8 mouse cellular contexts compared by ENCODE assay signal in the genomic region with DNA sequence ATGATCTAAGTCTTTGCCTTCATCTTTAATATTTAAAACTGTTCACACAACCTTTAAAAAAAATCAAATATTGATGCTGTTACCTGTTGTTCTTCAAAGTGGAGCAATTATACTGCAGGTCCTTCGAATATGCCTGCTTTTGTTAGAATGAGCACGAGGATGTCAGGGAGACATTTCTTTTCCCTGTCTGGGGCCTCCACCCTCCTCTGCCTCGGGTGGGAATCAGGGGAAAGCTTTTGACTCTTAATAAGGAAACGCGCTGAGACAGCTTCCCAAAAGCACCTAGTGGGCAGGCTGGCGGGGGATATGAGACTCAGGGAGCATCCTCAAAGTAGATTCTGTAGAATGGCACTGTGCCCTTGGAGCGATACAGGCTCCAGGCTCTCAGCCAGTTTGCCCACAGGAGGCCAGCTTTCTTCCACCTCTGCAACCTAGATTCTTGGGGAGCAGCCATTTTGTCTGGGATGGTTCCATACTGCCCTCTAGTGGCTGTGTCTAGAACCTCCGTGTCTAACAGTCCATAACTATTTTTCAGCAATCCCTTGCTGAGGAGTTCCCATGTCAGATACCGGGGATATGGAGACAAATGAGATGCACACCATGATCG.
DNase-seq lines count a peak whose midpoint lies in the region; ATAC-seq and TF ChIP-seq lines count a peak whose summit lies in the region.

No protein-coding gene starts in this region.

- H3K4me1 ChIP-seq in kidney, embryonic 16.5 days (ENCODE audit: insufficient read depth, low read length) = no peaks in the 10 kb centered on the region
- H3K4me1 ChIP-seq in midbrain, postnatal 0 days (ENCODE audit: insufficient read depth, low read length) = no peaks in the 10 kb centered on the region

- no peak overlapping the region for H3K4me2 ChIP-seq in kidney, embryonic 16.5 days (replicated peaks; ENCODE audit: low read depth, low read length)
- H3K4me2 ChIP-seq in midbrain, postnatal 0 days (ENCODE audit: low read depth, low read length, poor library complexity, severe bottlenecking) = peak overlapping the region; percentile 18; the same call in 1 of the 2 replicates

- ATAC-seq in kidney, embryonic 16.5 days (ENCODE audit: low FRiP score, low TSS enrichment) = no peak
- peak; percentile 93 for ATAC-seq in common myeloid progenitor, adult 5-6 weeks (replicated peaks; ENCODE audit: low read depth, poor library complexity, severe bottlenecking)
- ATAC-seq in midbrain, postnatal 0 days (ENCODE audit: low FRiP score) = peak; percentile 44

- intact Hi-C loops in left cerebral cortex, postnatal 36 days (cut with DNase I) = loop anchor here (5.0 kb wide), 1 partner anchor 329 kb away; no protein-coding TSS in a partner anchor

- H3K36me3 ChIP-seq in kidney, embryonic 16.5 days (ENCODE audit: insufficient read depth, low read length) = no peaks in the 10 kb centered on the region
- H3K36me3 ChIP-seq in midbrain, postnatal 0 days (ENCODE audit: insufficient read depth, low read length) = no peaks in the 10 kb centered on the region

- WGBS in kidney, embryonic 16.5 days = 46% methylated on average over 10 of the region's 10 CpGs
- 21% methylated on average over 10 of the region's 10 CpGs for WGBS in midbrain, postnatal 0 days

- no peak overlapping the region for H3K9ac ChIP-seq in kidney, embryonic 16.5 days (replicated peaks; ENCODE audit: low read length)
- H3K9ac ChIP-seq in midbrain, postnatal 0 days (replicated peaks; ENCODE audit: low read length, poor library complexity, severe bottlenecking) = no peak overlapping the region

- no peak overlapping the region for H3K27ac ChIP-seq in kidney, embryonic 16.5 days (ENCODE audit: low read length)
- 0 out of 2 replicates have a peak overlapping the region, but pooled peaks have one; percentile 18 for H3K27ac ChIP-seq in midbrain, postnatal 0 days (ENCODE audit: low read depth, low read length)

- peak; percentile 4 for DNase-seq in kidney, adult 11 months
- DNase-seq in gastrocnemius, postnatal 10 days = peak; percentile 59
- DNase-seq in kidney, adult 18-20 months = peak; percentile 37
- DNase-seq in left cerebral cortex, postnatal 36 days (ENCODE audit: low spot score in 2 of 2) = peak; percentile 83
- peak; percentile 96 for DNase-seq in midbrain, postnatal 0 days (ENCODE audit: low spot score)
- peak; percentile 73 for DNase-seq in testis, postnatal 10 days (ENCODE audit: low spot score)

- H3K4me3 ChIP-seq in kidney, embryonic 16.5 days (ENCODE audit: low read length) = no peak overlapping the region
- no peak overlapping the region for H3K4me3 ChIP-seq in midbrain, postnatal 0 days (ENCODE audit: low read depth, low read length)

- TF ChIP-seq CTCF in midbrain, postnatal 0 days (IDR thresholded peaks at IDR 0.05) = peak; percentile 96

- no peaks in the 10 kb centered on the region for H3K27me3 ChIP-seq in kidney, embryonic 16.5 days (ENCODE audit: insufficient read depth, low read length)
- no peaks in the 10 kb centered on the region for H3K27me3 ChIP-seq in midbrain, postnatal 0 days (ENCODE audit: insufficient read depth, low read length)

- H3K9me3 ChIP-seq in kidney, embryonic 16.5 days (ENCODE audit: low read length) = no peaks in the 10 kb centered on the region
- H3K9me3 ChIP-seq in midbrain, postnatal 0 days (ENCODE audit: low read length) = no peaks in the 10 kb centered on the region

Comparison
In these comparisons a context has a peak if more than half of its experiments do, and no peak if none do; other contexts are left out.
1. DNase-seq: peak in every context shown above with its lines; median percentile 96 in midbrain, postnatal 0 days; 83 in left cerebral cortex, postnatal 36 days; 73 in testis, postnatal 10 days; 59 in gastrocnemius, postnatal 10 days; 37 in kidney, adult 18-20 months; 4 in kidney, adult 11 months.